Mouse (Mus musculus) forebrain, embryonic 15.5 days (tissue): Measurements from ENCODE around the gene Atp5c1. TPM values are rescaled to one million over a fixed set of nuclear protein-coding genes. Genes with fewer than 3 reads are reported as not detected.

Experiments
- ATAC-seq: fragments of 200-750 bp; cut with Nextera tagmentation; replicated peaks from 2 replicates; pipeline ENCODE4 v1.8.0; 2017; ENCODE audit warnings: mild to moderate bottlenecking, moderate TSS enrichment, moderate library complexity
- H3K27ac ChIP-seq: fragments of 300-500 bp; sonication (generic); replicated peaks from 2 replicates; pipeline ENCODE4 v1.5.1; 2015; ENCODE audit warnings: mild to moderate bottlenecking, inconsistent platforms
- H3K27me3 ChIP-seq: fragments of 300-500 bp; sonication (generic); 2 replicates; pipeline ENCODE4 v1.6.1; 2015; ENCODE audit warnings: inconsistent platforms
- H3K36me3 ChIP-seq: fragments of 300-500 bp; sonication (generic); 2 replicates; pipeline ENCODE4 v1.6.1; 2015; ENCODE audit warnings: mild to moderate bottlenecking, inconsistent platforms
- H3K4me1 ChIP-seq: fragments of 300-500 bp; sonication (generic); 2 replicates; pipeline ENCODE4 v1.6.1; 2015; ENCODE audit warnings: inconsistent platforms
- H3K4me2 ChIP-seq: fragments of 300-500 bp; sonication (generic); replicated peaks from 2 replicates; pipeline ENCODE4 v1.6.1; 2015; ENCODE audit warnings: mild to moderate bottlenecking, inconsistent platforms
- H3K4me3 ChIP-seq: fragments of 300-500 bp; sonication (generic); 2 replicates; pipeline ENCODE4 v1.5.1; 2015; ENCODE audit warnings: mild to moderate bottlenecking, inconsistent platforms
- H3K9ac ChIP-seq: fragments of 300-500 bp; sonication (generic); replicated peaks from 2 replicates; pipeline ENCODE4 v1.6.1; 2015; ENCODE audit warnings: mild to moderate bottlenecking, inconsistent platforms
- H3K9me3 ChIP-seq: fragments of 300-500 bp; sonication (generic); 2 replicates; pipeline ENCODE4 v1.6.1; 2016; ENCODE audit warnings: inconsistent platforms
- WGBS: fragments of 180-500 bp; shearing (Covaris S2); methylation state at CpG from one replicate; pipeline ENCODE4 v1.1.7; 2015; ENCODE audit warnings: mixed read lengths; 5-methylcytosine and 5-hydroxymethylcytosine counted together
- polyA plus RNA-seq: library from polyadenylated mRNA; unstranded; fragments of >200 nt; fragmentation: Nextera tagmentation; extraction: Ambion mirVana; gene quantifications from 2 replicates; pipeline ENCODE4 v1.2.1, GENCODE M21; 2015

The Atp5c1 gene
- polyA plus RNA-seq, 1 experiment from 2014 or later, result 533 TPM

- Histone ChIP-seq H3K9me3 (no peaks in the 10 kb centered on the region), H3K27me3 (no peaks in the 10 kb centered on the region), H3K36me3 (peaks cover 46% of the 10 kb centered on the region), H3K4me3 (no peak overlapping the region), H3K9ac (no peak overlapping the region), H3K27ac (no peak overlapping the region), H3K4me1 (peaks cover 11% of the 10 kb centered on the region), H3K4me2 (no peak overlapping the region)
- 86% methylated on average over 8 of the region's 8 CpGs for WGBS
- ATAC-seq, result no peak
Measured at GRCm38 (mm10) chr2:10087256-10087850, 7.0 kb upstream of the Atp5c1 start.

- no peak overlapping the region for H3K9ac ChIP-seq
- no peaks in the 10 kb centered on the region for H3K27me3 ChIP-seq
- H3K4me3 ChIP-seq, result no peak overlapping the region
- H3K36me3 ChIP-seq, result peaks cover 13% of the 10 kb centered on the region
- H3K27ac ChIP-seq, result no peak overlapping the region
- ATAC-seq, result no peak
- peaks cover 38% of the 10 kb centered on the region for H3K4me1 ChIP-seq
- H3K4me2 ChIP-seq, result no peak overlapping the region
- 88% methylated on average over 1 of the region's 1 CpGs for WGBS
- no peaks in the 10 kb centered on the region for H3K9me3 ChIP-seq
Measured at GRCm38 (mm10) chr2:10082737-10083136, 2.4 kb upstream of the Atp5c1 start.

GRCm38 (mm10) chr2:10081453-10082080 is 1.3 kb upstream of the Atp5c1 start:
- 92% methylated on average over 5 of the region's 5 CpGs for WGBS
- H3K4me1 ChIP-seq, result peaks cover 45% of the 10 kb centered on the region
- H3K27me3 ChIP-seq, result no peaks in the 10 kb centered on the region
- peak overlapping the region; percentile 95 for H3K4me3 ChIP-seq
- H3K36me3 ChIP-seq, result peaks cover 5% of the 10 kb centered on the region; the same call in 1 of the 2 replicates
- peak overlapping the region; percentile 68 for H3K4me2 ChIP-seq
- peak overlapping the region; percentile 96 for H3K9ac ChIP-seq
- ATAC-seq, result no peak
- H3K9me3 ChIP-seq, result no peaks in the 10 kb centered on the region
- no peak overlapping the region for H3K27ac ChIP-seq

GRCm38 (mm10) chr2:10079745-10080309 is 483 bp downstream of the Atp5c1 start:
- no peak for ATAC-seq

GRCm38 (mm10) chr2:10076675-10077074 is 3.6 kb downstream of the Atp5c1 start:
- 92% methylated on average over 8 of the region's 8 CpGs for WGBS
- H3K4me1 ChIP-seq, result peaks cover 30% of the 10 kb centered on the region

More at GRCm38 (mm10) chr2:10079745-10080309, 483 bp downstream of the Atp5c1 start:
- Histone ChIP-seq H3K9ac (peak overlapping the region; percentile 96), H3K4me1 (peaks cover 44% of the 10 kb centered on the region), H3K27me3 (no peaks in the 10 kb centered on the region), H3K27ac (peak overlapping the region; percentile 90), H3K4me2 (peak overlapping the region; percentile 51), H3K36me3 (no peaks in the 10 kb centered on the region), H3K9me3 (no peaks in the 10 kb centered on the region), H3K4me3 (peak overlapping the region; percentile 95)
- 0% methylated on average over 28 of the region's 28 CpGs for WGBS

GRCm38 (mm10) chr2:10074470-10074869 is 5.8 kb downstream of the Atp5c1 start:
- Histone ChIP-seq H3K27me3 (no peaks in the 10 kb centered on the region), H3K27ac (no peak overlapping the region), H3K4me1 (peaks cover 24% of the 10 kb centered on the region), H3K4me3 (no peak overlapping the region), H3K9ac (no peak overlapping the region), H3K9me3 (no peaks in the 10 kb centered on the region), H3K4me2 (no peak overlapping the region), H3K36me3 (no peaks in the 10 kb centered on the region)
- WGBS, result 87% methylated on average over 7 of the region's 7 CpGs
- no peak for ATAC-seq

More at GRCm38 (mm10) chr2:10076675-10077074, 3.6 kb downstream of the Atp5c1 start:
- no peak overlapping the region for H3K9ac ChIP-seq
- no peak overlapping the region for H3K4me3 ChIP-seq
- H3K27me3 ChIP-seq, result no peaks in the 10 kb centered on the region
- no peak for ATAC-seq
- no peak overlapping the region for H3K4me2 ChIP-seq
- H3K36me3 ChIP-seq, result no peaks in the 10 kb centered on the region
- no peaks in the 10 kb centered on the region for H3K9me3 ChIP-seq
- H3K27ac ChIP-seq, result no peak overlapping the region

- WGBS, result 93% methylated on average over 7 of the region's 7 CpGs
- Histone ChIP-seq H3K9ac (no peak overlapping the region), H3K4me1 (peaks cover 2% of the 10 kb centered on the region), H3K27me3 (no peaks in the 10 kb centered on the region), H3K27ac (no peak overlapping the region), H3K9me3 (no peaks in the 10 kb centered on the region), H3K4me2 (no peak overlapping the region), H3K4me3 (no peak overlapping the region), H3K36me3 (peaks cover 18% of the 10 kb centered on the region)
- no peak for ATAC-seq
Measured at GRCm38 (mm10) chr2:10071751-10072150, 8.6 kb downstream of the Atp5c1 start.

- no peaks in the 10 kb centered on the region for H3K4me1 ChIP-seq
- no peaks in the 10 kb centered on the region for H3K27me3 ChIP-seq
- WGBS, result 74% methylated on average over 5 of the region's 5 CpGs
- no peak overlapping the region for H3K27ac ChIP-seq
- H3K4me3 ChIP-seq, result no peak overlapping the region
- H3K9ac ChIP-seq, result no peak overlapping the region
- no peak overlapping the region for H3K4me2 ChIP-seq
- peaks cover 82% of the 10 kb centered on the region for H3K36me3 ChIP-seq
- H3K9me3 ChIP-seq, result no peaks in the 10 kb centered on the region
- no peak for ATAC-seq
Measured at GRCm38 (mm10) chr2:10058836-10059235, 21.5 kb downstream of the Atp5c1 start.

- Histone ChIP-seq H3K9ac (no peak overlapping the region), H3K36me3 (peaks cover 24% of the 10 kb centered on the region), H3K4me2 (no peak overlapping the region), H3K9me3 (no peaks in the 10 kb centered on the region), H3K4me1 (peaks cover 15% of the 10 kb centered on the region), H3K27ac (no peak overlapping the region), H3K4me3 (no peak overlapping the region), H3K27me3 (no peaks in the 10 kb centered on the region)
- WGBS, result 92% methylated on average over 1 of the region's 1 CpGs
- ATAC-seq, result no peak
Measured at GRCm38 (mm10) chr2:10051996-10052395, 28.3 kb downstream of the Atp5c1 start.

- H3K9me3 ChIP-seq, result no peaks in the 10 kb centered on the region
- H3K4me3 ChIP-seq, result no peak overlapping the region
- no peak overlapping the region for H3K9ac ChIP-seq
- H3K27me3 ChIP-seq, result no peaks in the 10 kb centered on the region
- 67% methylated on average over 3 of the region's 3 CpGs for WGBS
- peaks cover 15% of the 10 kb centered on the region for H3K36me3 ChIP-seq
- no peak overlapping the region for H3K4me2 ChIP-seq
- H3K4me1 ChIP-seq, result peaks cover 25% of the 10 kb centered on the region
- H3K27ac ChIP-seq, result no peak overlapping the region
- ATAC-seq, result no peak
Measured at GRCm38 (mm10) chr2:10050878-10051277, 29.4 kb downstream of the Atp5c1 start.

GRCm38 (mm10) chr2:10049456-10049855 is 30.9 kb downstream of the Atp5c1 start:
- H3K27ac ChIP-seq, result no peak overlapping the region
- ATAC-seq, result no peak
- peak overlapping the region; percentile 39; the same call in 1 of the 2 replicates for H3K9ac ChIP-seq
- H3K27me3 ChIP-seq, result no peaks in the 10 kb centered on the region
- peak overlapping the region; percentile 73 for H3K4me3 ChIP-seq
- WGBS, result 12% methylated on average over 10 of the region's 10 CpGs
- H3K9me3 ChIP-seq, result no peaks in the 10 kb centered on the region
- H3K4me2 ChIP-seq, result peak overlapping the region; percentile 73
- H3K4me1 ChIP-seq, result peaks cover 25% of the 10 kb centered on the region
- H3K36me3 ChIP-seq, result peaks cover 4% of the 10 kb centered on the region

GRCm38 (mm10) chr2:10048461-10048860 is 31.8 kb downstream of the Atp5c1 start, which contains the start of gene Taf3:
Gene Taf3 (minus strand): TSS chr2:10048596.
- Histone ChIP-seq H3K9me3 (no peaks in the 10 kb centered on the region), H3K4me2 (peak within 1 kb of the TSS; percentile 73), H3K27me3 (no peaks in the 10 kb centered on the region), H3K4me1 (peaks cover 25% of the 10 kb centered on the region), H3K27ac (peak within 1 kb of the TSS; percentile 64), H3K36me3 (no peaks in the 10 kb centered on the region), H3K9ac (peak within 1 kb of the TSS; percentile 70), H3K4me3 (peak within 1 kb of the TSS; percentile 73)
- ATAC-seq, result peak; percentile 96
- under 1% methylated on average over 36 of the region's 36 CpGs for WGBS
